Mouse (Mus musculus) forebrain, postnatal 0 days (tissue): ENCODE results near the gene Pold3. TPM values are rescaled to one million over a fixed set of nuclear protein-coding genes. Genes with fewer than 3 reads are reported as not detected.

Experiments used
- ATAC-seq: fragments of 200-750 bp; cut with Nextera tagmentation; 2 replicates; pipeline ENCODE4 v1.8.0; 2017; ENCODE audit warnings: mild to moderate bottlenecking, moderate library complexity
- DNase-seq: peaks from one replicate; pipeline ENCODE4 v3.0.0-alpha.2; 2015
- H3K27ac ChIP-seq: fragments of 300-500 bp; sonication (generic); 2 replicates; pipeline ENCODE4 v1.5.1; 2014; ENCODE audit warnings: low read depth, mild to moderate bottlenecking, antibody characterized with exemption, low read length, moderate library complexity, mixed read lengths
- H3K27me3 ChIP-seq: fragments of 300-500 bp; sonication (generic); 2 replicates; pipeline ENCODE4 v1.6.1; 2014; ENCODE audit warnings: mild to moderate bottlenecking, low read length, mixed read lengths; ENCODE audit not compliant: insufficient read depth
- H3K36me3 ChIP-seq: fragments of 300-500 bp; sonication (generic); 2 replicates; pipeline ENCODE4 v1.6.1; 2014; ENCODE audit warnings: mild to moderate bottlenecking, moderate library complexity; ENCODE audit not compliant: insufficient read depth
- H3K4me1 ChIP-seq: fragments of 300-500 bp; sonication (generic); 2 replicates; pipeline ENCODE4 v1.6.1; 2014; ENCODE audit warnings: antibody characterized with exemption; ENCODE audit not compliant: insufficient read depth
- H3K4me2 ChIP-seq: fragments of 300-500 bp; sonication (generic); 2 replicates; pipeline ENCODE4 v1.6.1; 2014; ENCODE audit warnings: low read depth, mild to moderate bottlenecking, moderate library complexity
- H3K4me3 ChIP-seq: fragments of 300-500 bp; sonication (generic); 2 replicates; pipeline ENCODE4 v1.5.1; 2014; ENCODE audit warnings: low read depth, low read length, mixed read lengths
- H3K9ac ChIP-seq: fragments of 300-500 bp; sonication (generic); 2 replicates; pipeline ENCODE4 v1.6.1; 2014; ENCODE audit warnings: mild to moderate bottlenecking
- H3K9me3 ChIP-seq: fragments of 300-500 bp; sonication (generic); 2 replicates; pipeline ENCODE4 v1.6.1; 2016; ENCODE audit warnings: low read length
- CTCF ChIP-seq: sonication (generic); IDR thresholded peaks from 2 replicates; pipeline ENCODE4 v1.5.1; 2016; ENCODE audit warnings: antibody characterized with exemption, control low read depth, low read depth
- WGBS: fragments of 180-500 bp; shearing (Covaris S2); extraction: QIAGEN DNeasy Blood & Tissue Kit; methylation state at CpG from one replicate; pipeline ENCODE4 v1.1.7; 2014; 5-methylcytosine and 5-hydroxymethylcytosine counted together
- polyA plus RNA-seq: library from polyadenylated mRNA; unstranded; fragments of >200 nt; fragmentation: Nextera tagmentation; extraction: Ambion mirVana; gene quantifications from 2 replicates; pipeline ENCODE4 v1.2.1, GENCODE M21; 2015
- total RNA-seq: library from RNA; depleted of rRNA; stranded (reverse); fragments of >200 nt; gene quantifications from 2 replicates; pipeline ENCODE4 v1.2.3, GENCODE M21; 2014

The Pold3 gene
- total and polyA plus RNA-seq, 2 experiments from 2014 or later = 40.1 to 48.7 TPM

GRCm38 (mm10) chr7:100113821-100114220 lies 7.5 kb downstream of the Pold3 start:
- no peak overlapping the region for H3K27ac ChIP-seq
- no peak overlapping the region for H3K9ac ChIP-seq
- ATAC-seq (no peak), DNase-seq (no peak)
- peaks cover 20% of the 10 kb centered on the region for H3K36me3 ChIP-seq
- no peak overlapping the region for H3K4me2 ChIP-seq
- H3K4me1 ChIP-seq = no peaks in the 10 kb centered on the region
- WGBS = 71% methylated on average over 7 of the region's 7 CpGs
- H3K27me3 ChIP-seq = no peaks in the 10 kb centered on the region
- no peaks in the 10 kb centered on the region for H3K9me3 ChIP-seq
- TF ChIP-seq CTCF = no peak
- no peak overlapping the region for H3K4me3 ChIP-seq

DNA sequence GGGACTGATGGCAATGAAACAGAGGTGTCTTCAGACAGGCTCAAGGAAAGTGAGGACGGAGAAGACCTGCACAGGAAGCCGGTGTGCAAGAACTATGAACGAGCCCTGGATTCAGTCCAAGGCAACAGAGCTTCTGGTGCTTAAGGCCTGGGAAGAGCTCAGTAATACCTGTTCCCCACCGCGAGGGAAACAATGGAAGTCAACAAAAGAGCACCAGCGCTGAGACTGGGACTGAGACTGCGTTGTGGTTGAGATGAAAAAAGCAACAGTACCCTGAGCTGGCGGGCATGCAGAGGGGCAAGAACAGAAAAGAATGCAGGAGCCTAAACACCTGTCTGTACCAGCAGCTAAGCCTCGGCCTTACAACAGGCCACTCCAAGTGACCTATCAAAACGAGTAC lies 9.9 kb downstream of the Pold3 start:
- DNase-seq (no peak), ATAC-seq (no peak)
- no peak overlapping the region for H3K4me2 ChIP-seq
- H3K27me3 ChIP-seq = no peaks in the 10 kb centered on the region
- no peak overlapping the region for H3K9ac ChIP-seq
- no peak overlapping the region for H3K27ac ChIP-seq
- peaks cover 17% of the 10 kb centered on the region for H3K36me3 ChIP-seq
- no peak for TF ChIP-seq CTCF
- WGBS = 60% methylated on average over 10 of the region's 10 CpGs
- H3K4me3 ChIP-seq = no peak overlapping the region
- no peaks in the 10 kb centered on the region for H3K4me1 ChIP-seq
- no peaks in the 10 kb centered on the region for H3K9me3 ChIP-seq

GRCm38 (mm10) chr7:100108341-100108740 lies 13.0 kb downstream of the Pold3 start:
- WGBS = 65% methylated on average over 3 of the region's 3 CpGs
- H3K27me3 ChIP-seq = no peaks in the 10 kb centered on the region
- DNase-seq (peak; percentile 70), ATAC-seq (no peak)
- no peaks in the 10 kb centered on the region for H3K4me1 ChIP-seq
- H3K27ac ChIP-seq = no peak overlapping the region
- H3K36me3 ChIP-seq = peaks cover 38% of the 10 kb centered on the region
- TF ChIP-seq CTCF = peak; percentile 69
- no peak overlapping the region for H3K4me3 ChIP-seq
- no peak overlapping the region for H3K9ac ChIP-seq
- no peaks in the 10 kb centered on the region for H3K9me3 ChIP-seq
- H3K4me2 ChIP-seq = no peak overlapping the region

GRCm38 (mm10) chr7:100104677-100105076 lies 16.7 kb downstream of the Pold3 start:
- peaks cover 62% of the 10 kb centered on the region for H3K36me3 ChIP-seq
- H3K27me3 ChIP-seq = no peaks in the 10 kb centered on the region
- DNase-seq (no peak), ATAC-seq (no peak)
- H3K27ac ChIP-seq = no peak overlapping the region
- H3K9me3 ChIP-seq = no peaks in the 10 kb centered on the region
- H3K4me1 ChIP-seq = no peaks in the 10 kb centered on the region
- no peak overlapping the region for H3K4me2 ChIP-seq
- WGBS = 89% methylated on average over 4 of the region's 4 CpGs
- no peak overlapping the region for H3K4me3 ChIP-seq
- no peak for TF ChIP-seq CTCF
- H3K9ac ChIP-seq = no peak overlapping the region

- Histone ChIP-seq H3K36me3 (peaks cover 64% of the 10 kb centered on the region), H3K4me1 (no peaks in the 10 kb centered on the region), H3K27me3 (no peaks in the 10 kb centered on the region), H3K4me2 (no peak overlapping the region), H3K4me3 (no peak overlapping the region), H3K27ac (no peak overlapping the region), H3K9me3 (no peaks in the 10 kb centered on the region), H3K9ac (no peak overlapping the region)
- DNase-seq (no peak), ATAC-seq (no peak)
- 93% methylated on average over 5 of the region's 5 CpGs for WGBS
- no peak for TF ChIP-seq CTCF
These were observed 21.3 kb downstream of the Pold3 start for GRCm38 (mm10) chr7:100100031-100100595.

- H3K4me3 ChIP-seq = no peak overlapping the region
- no peak for ATAC-seq
- H3K9ac ChIP-seq = no peak overlapping the region
- no peak for DNase-seq
- no peaks in the 10 kb centered on the region for H3K4me1 ChIP-seq
- no peaks in the 10 kb centered on the region for H3K27me3 ChIP-seq
- TF ChIP-seq CTCF = no peak
- H3K27ac ChIP-seq = no peak overlapping the region
- H3K9me3 ChIP-seq = no peaks in the 10 kb centered on the region
- H3K4me2 ChIP-seq = no peak overlapping the region
- WGBS = 77% methylated on average over 5 of the region's 5 CpGs
- peaks cover 54% of the 10 kb centered on the region for H3K36me3 ChIP-seq
These were observed 34.5 kb downstream of the Pold3 start for GRCm38 (mm10) chr7:100086891-100087290.

DNA sequence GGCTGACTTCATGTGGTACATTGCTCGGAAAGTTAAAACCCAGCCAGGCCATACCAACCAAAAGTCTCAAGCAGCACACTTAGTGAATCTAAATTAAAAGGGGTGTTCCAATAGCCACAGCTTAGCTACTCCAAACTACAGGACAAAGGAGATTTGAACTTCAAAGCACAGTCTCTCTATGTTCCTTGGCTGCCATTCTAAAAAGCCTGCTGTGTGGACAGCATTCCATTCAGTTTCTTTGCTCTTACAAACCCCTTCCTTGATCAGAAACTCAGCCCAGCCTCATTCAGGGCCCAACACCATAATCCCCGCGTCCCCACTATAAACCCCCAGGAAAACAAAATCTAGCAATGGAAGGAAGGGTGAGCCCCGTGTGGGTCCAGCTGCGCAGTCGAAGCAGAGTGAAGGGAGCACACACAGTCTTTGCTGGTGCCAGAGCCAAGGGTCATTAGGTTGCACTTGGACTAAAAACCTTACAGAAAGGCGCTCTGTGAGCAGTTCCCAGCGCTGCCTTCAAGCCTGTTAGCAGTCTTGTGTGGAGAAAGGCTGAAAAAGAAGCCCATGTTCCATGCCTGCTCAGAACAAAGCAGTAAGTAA lies 35.1 kb downstream of the Pold3 start:
- DNase-seq (peak; percentile 3), ATAC-seq (peak; percentile 68)
- Histone ChIP-seq H3K9me3 (no peaks in the 10 kb centered on the region), H3K9ac (no peak overlapping the region), H3K4me1 (no peaks in the 10 kb centered on the region), H3K4me2 (no peak overlapping the region), H3K27ac (no peak overlapping the region), H3K27me3 (no peaks in the 10 kb centered on the region), H3K36me3 (peaks cover 54% of the 10 kb centered on the region), H3K4me3 (no peak overlapping the region)
- TF ChIP-seq CTCF = no peak
- 37% methylated on average over 8 of the region's 8 CpGs for WGBS
